Mouse (Mus musculus) bone marrow, adult 2 months (tissue): ENCODE results near the gene Anxa2. TPM values are rescaled to one million over a fixed set of nuclear protein-coding genes. Genes with fewer than 3 reads are reported as not detected.

Experiments
- H3K27ac ChIP-seq: fragments of 200-500 bp; 2 replicates; pipeline ENCODE4 v1.5.1; 2012; ENCODE audit warnings: low read depth, mild to moderate bottlenecking, control low read depth, inconsistent platforms, low read length; ENCODE audit not compliant: control insufficient read depth, poor library complexity, insufficient read depth
- H3K4me1 ChIP-seq: fragments of 200-500 bp; 2 replicates; pipeline ENCODE4 v1.6.1; 2011; ENCODE audit warnings: low read length; ENCODE audit not compliant: control insufficient read depth, insufficient read depth
- H3K4me3 ChIP-seq: fragments of 200-500 bp; replicated peaks from 2 replicates; pipeline ENCODE3; 2011; ENCODE audit warnings: mild to moderate bottlenecking, low read depth, low read length, control low read depth; ENCODE audit not compliant: control insufficient read depth
- CTCF ChIP-seq: fragments of 200-500 bp; IDR thresholded peaks from 2 replicates; pipeline ENCODE4 v1.5.1; 2011; ENCODE audit warnings: low read length, control low read depth; ENCODE audit not compliant: control insufficient read depth, insufficient read depth
- POLR2A ChIP-seq: fragments of 200-500 bp; IDR thresholded peaks from 2 replicates; pipeline ENCODE4 v1.6.1; 2011; ENCODE audit warnings: low read depth, mild to moderate bottlenecking, control low read depth, low read length, borderline replicate concordance; ENCODE audit not compliant: control insufficient read depth
- WGBS: fragments of 180-500 bp; shearing (Covaris S2); methylation state at CpG from one replicate; pipeline ENCODE4 v1.1.7; 2018; 5-methylcytosine and 5-hydroxymethylcytosine counted together
- polyA plus RNA-seq: library from polyadenylated mRNA; stranded (reverse); fragments of >200 nt; gene quantifications from 2 replicates; pipeline ENCODE4 v1.2.4, GENCODE M21; 2011; ENCODE audit warnings: low replicate concordance; ENCODE audit not compliant: missing spikeins, insufficient read depth, insufficient read length

Anxa2 gene
- polyA plus RNA-seq, 1 experiment = 211 TPM

GRCm38 (mm10) chr9:69483811-69484210 lies 30.4 kb downstream of the Anxa2 start:
- Histone ChIP-seq H3K27ac (no peak overlapping the region), H3K4me3 (no peak overlapping the region), H3K4me1 (no peaks in the 10 kb centered on the region)
- TF ChIP-seq POLR2A (no peak), CTCF (no peak)
- 91% methylated on average over 12 of the region's 12 CpGs for WGBS

DNA sequence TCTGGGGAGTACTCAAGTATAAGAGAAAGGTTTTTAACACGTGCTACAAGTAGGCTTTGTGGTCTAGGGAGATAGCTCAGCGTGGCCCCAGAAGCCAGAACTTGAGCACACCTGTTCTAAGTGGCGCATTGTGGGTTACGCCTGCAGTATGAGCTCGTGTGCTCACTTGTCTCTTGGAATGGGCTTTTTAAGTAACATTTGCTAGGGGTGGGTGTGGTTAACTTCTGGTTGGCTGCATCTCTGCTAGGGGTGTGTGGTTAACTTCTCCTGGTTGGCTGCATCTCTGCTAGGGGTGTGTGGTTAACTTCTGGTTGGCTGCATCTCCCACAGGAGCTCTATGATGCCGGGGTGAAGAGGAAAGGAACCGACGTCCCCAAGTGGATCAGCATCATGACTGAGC lies 32.7 kb downstream of the Anxa2 start:
- Histone ChIP-seq H3K4me3 (no peak overlapping the region), H3K27ac (no peak overlapping the region), H3K4me1 (no peaks in the 10 kb centered on the region)
- no peak for TF ChIP-seq POLR2A
- no peak for TF ChIP-seq CTCF
- WGBS = 64% methylated on average over 8 of the region's 8 CpGs

DNA sequence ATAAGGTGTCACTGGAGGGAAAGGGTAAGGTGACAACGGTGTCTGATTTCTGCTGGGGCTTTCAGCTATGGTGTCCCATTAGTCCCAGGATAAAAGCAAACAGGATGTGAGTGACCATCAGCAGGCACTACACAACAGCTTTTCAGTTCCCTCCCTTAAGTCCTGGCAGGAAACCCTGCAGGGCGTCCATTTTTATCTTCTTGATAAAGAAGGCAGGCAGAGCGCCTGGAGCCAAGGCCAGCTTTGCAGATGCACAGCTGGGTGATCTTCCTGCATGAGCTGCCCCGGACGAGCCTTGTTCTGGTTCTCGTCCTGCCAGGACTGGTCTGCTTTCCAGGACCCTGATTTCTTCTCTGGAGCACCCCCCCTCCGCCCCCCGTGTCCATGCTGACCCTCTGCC lies 35.1 kb downstream of the Anxa2 start:
- 81% methylated on average over 8 of the region's 8 CpGs for WGBS

DNA sequence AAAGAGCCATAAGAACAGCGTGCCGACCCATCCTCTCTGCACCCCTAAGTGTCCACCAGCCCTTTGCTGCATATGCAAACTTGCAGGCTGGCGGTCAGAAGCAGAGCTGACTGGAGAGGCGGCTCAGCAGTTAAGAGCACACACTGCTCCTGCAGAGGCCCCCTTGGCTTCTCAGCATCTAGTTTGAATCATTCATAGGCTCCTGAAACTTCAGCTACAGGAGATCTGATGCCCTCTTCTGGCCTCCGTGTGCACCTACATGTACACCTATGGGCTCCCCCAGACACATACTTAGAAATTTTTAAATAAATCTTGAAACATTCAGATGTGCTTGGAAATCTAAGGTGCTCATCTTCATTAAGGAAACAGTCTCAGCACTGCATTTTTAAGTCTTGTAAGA lies 35.6 kb downstream of the Anxa2 start:
- Histone ChIP-seq H3K27ac (no peak overlapping the region), H3K4me3 (no peak overlapping the region), H3K4me1 (no peaks in the 10 kb centered on the region)
- 72% methylated on average over 5 of the region's 5 CpGs for WGBS
- 0 out of 2 replicates have a peak, but pooled peaks have one; percentile 15 for TF ChIP-seq CTCF
- TF ChIP-seq POLR2A = no peak

More for the DNA sequence above, 35.1 kb downstream of the Anxa2 start:
- Histone ChIP-seq H3K27ac (no peak overlapping the region), H3K4me1 (no peaks in the 10 kb centered on the region), H3K4me3 (no peak overlapping the region)
- TF ChIP-seq POLR2A (no peak), CTCF (no peak)

- H3K4me3 ChIP-seq = no peak overlapping the region
- TF ChIP-seq POLR2A (no peak), CTCF (no peak)
- WGBS = 93% methylated on average over 6 of the region's 6 CpGs
Measured at GRCm38 (mm10) chr9:69492809-69493208, 39.4 kb downstream of the Anxa2 start.

GRCm38 (mm10) chr9:69502504-69502903 lies 49.1 kb downstream of the Anxa2 start:
- Histone ChIP-seq H3K27ac (no peak overlapping the region), H3K4me3 (no peak overlapping the region), H3K4me1 (no peaks in the 10 kb centered on the region)
- 41% methylated on average over 6 of the region's 6 CpGs for WGBS
- TF ChIP-seq CTCF (peak; percentile 69), POLR2A (no peak)

More at GRCm38 (mm10) chr9:69492809-69493208, 39.4 kb downstream of the Anxa2 start:
- Histone ChIP-seq H3K4me1 (no peaks in the 10 kb centered on the region), H3K27ac (no peak overlapping the region)

DNA sequence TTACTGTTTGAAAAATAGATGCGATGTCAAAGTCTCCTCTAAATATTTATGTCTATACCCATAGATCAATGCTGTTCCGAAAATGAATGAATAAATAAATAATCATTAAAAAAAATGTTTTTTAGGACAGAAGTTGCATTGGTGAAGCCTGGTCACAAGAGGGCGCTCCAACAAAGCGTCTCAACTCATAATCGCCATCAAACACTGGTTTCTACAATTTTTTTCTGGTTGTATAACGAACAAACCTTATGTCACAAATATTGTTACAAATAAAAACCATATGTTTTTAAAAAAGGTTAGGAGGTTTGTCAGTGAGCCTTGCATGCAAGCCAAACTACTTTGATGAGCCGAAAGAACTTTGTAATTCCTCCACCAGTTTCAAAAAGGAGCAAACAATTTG lies 52.2 kb downstream of the Anxa2 start:
- no peak overlapping the region for H3K27ac ChIP-seq
- H3K4me1 ChIP-seq = no peaks in the 10 kb centered on the region
- TF ChIP-seq CTCF = 0 out of 2 replicates have a peak, but pooled peaks have one; percentile 20
- TF ChIP-seq POLR2A = no peak
- WGBS = 10% methylated on average over 7 of the region's 7 CpGs
- H3K4me3 ChIP-seq = no peak overlapping the region

GRCm38 (mm10) chr9:69507206-69507605 lies 53.8 kb downstream of the Anxa2 start:
- Histone ChIP-seq H3K27ac (no peak overlapping the region), H3K4me3 (no peak overlapping the region), H3K4me1 (no peaks in the 10 kb centered on the region)
- TF ChIP-seq CTCF = no peak
- no peak for TF ChIP-seq POLR2A
- 35% methylated on average over 11 of the region's 11 CpGs for WGBS

DNA sequence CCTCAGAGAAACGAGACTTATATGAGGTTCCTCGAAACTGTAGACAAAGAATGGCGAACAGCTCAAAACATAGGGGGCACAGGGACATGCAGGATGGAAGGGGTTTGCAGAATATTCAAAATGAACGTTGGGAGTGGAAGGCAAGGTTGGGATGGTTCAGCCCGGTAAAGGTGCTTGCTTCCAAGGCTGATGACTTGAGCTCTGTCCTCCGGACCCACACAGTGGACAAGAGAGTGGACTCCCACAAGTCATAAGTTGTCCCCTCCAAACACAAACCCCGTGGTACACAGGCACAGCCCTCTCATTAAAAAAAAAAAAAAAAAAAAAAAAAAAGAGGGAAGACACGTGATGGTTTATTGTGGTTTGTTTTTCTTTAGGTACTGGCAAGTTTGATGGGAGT lies 54.6 kb downstream of the Anxa2 start:
- WGBS = 68% methylated on average over 8 of the region's 8 CpGs
- no peak for TF ChIP-seq POLR2A
- TF ChIP-seq CTCF = no peak
- H3K4me3 ChIP-seq = no peak overlapping the region
- no peaks in the 10 kb centered on the region for H3K4me1 ChIP-seq
- no peak overlapping the region for H3K27ac ChIP-seq
